Mouse (Mus musculus) CH12.LX (cell line): Measurements from ENCODE around the gene Cers6. TPM values are rescaled to one million over a fixed set of nuclear protein-coding genes. Genes with fewer than 3 reads are reported as not detected.
A peak's percentile ranks its signal among the peaks of the same experiment; 100 is the strongest.

Experiments used
- DNase-seq: peaks from one replicate; pipeline ENCODE4 v3.0.0-alpha.2; 2013; ENCODE audit errors: extremely low read depth
- H3K27ac ChIP-seq: 2 replicates; pipeline ENCODE4 v1.5.1; 2012; ENCODE audit warnings: low read depth, mild to moderate bottlenecking, control low read depth, moderate library complexity; ENCODE audit not compliant: insufficient read depth
- H3K27me3 ChIP-seq: replicated peaks from 2 replicates; pipeline ENCODE3; 2012; ENCODE audit warnings: inconsistent platforms
- H3K36me3 ChIP-seq, 2 experiments: replicated peaks in 1 of 2; 2 replicates each; pipeline versions ENCODE3 to v1.6.1; 2012; ENCODE audit warnings: inconsistent platforms in 1 of 2, low read length in 1 of 2, mild to moderate bottlenecking in 1 of 2, mixed read lengths in 1 of 2, moderate library complexity in 1 of 2; ENCODE audit not compliant: control insufficient read depth in 1 of 2, insufficient read depth in 1 of 2
- H3K4me1 ChIP-seq, 2 experiments: 2 replicates each; pipeline ENCODE4 v1.6.1; 2012; ENCODE audit warnings: inconsistent platforms in 1 of 2, moderate library complexity in 1 of 2; ENCODE audit not compliant: insufficient read depth in 2 of 2, control insufficient read depth in 1 of 2
- H3K4me2 ChIP-seq: 2 replicates; pipeline ENCODE4 v1.6.1; 2012; ENCODE audit warnings: low read depth, mild to moderate bottlenecking, control low read depth; ENCODE audit not compliant: poor library complexity, insufficient read depth, severe bottlenecking
- H3K4me3 ChIP-seq, 3 experiments: fragments of 150-350 bp in 1 of 3; sonication (generic) in 1 of 3; replicated peaks in 1 of 3; 2 replicates each; pipeline versions ENCODE3 to v1.5.1; 2011 to 2012; ENCODE audit warnings: low read depth in 2 of 3, low read length in 2 of 3, mild to moderate bottlenecking in 2 of 3, moderate library complexity in 2 of 3, control low read depth in 1 of 3, improper control_type of control experiment in 1 of 3, inconsistent platforms in 1 of 3, mixed read lengths in 1 of 3; ENCODE audit not compliant: poor library complexity in 1 of 3
- H3K79me2 ChIP-seq: replicated peaks from 2 replicates; pipeline ENCODE4 v1.6.1; 2012; ENCODE audit warnings: mild to moderate bottlenecking, moderate library complexity; ENCODE audit not compliant: control insufficient read depth, poor library complexity, insufficient read depth, severe bottlenecking; ENCODE audit errors: extremely low read depth
- H3K9ac ChIP-seq: 2 replicates; pipeline ENCODE4 v1.6.1; 2012; ENCODE audit warnings: low read depth, mild to moderate bottlenecking, control low read depth, moderate library complexity; ENCODE audit not compliant: insufficient read depth
- H3K9me3 ChIP-seq: replicated peaks from 2 replicates; pipeline ENCODE3; 2012; ENCODE audit warnings: low read length, inconsistent platforms, mixed read lengths
- BHLHE40 ChIP-seq: IDR thresholded peaks from 2 replicates; pipeline ENCODE4 v1.6.1; 2011; ENCODE audit warnings: mild to moderate bottlenecking, low read depth, low read length, improper control_type of control experiment
- CTCF ChIP-seq, 2 experiments: IDR thresholded peaks in 1 of 2; conservative IDR thresholded peaks in 1 of 2; 2 replicates each; pipeline ENCODE4 v1.5.1; 2011 to 2012; ENCODE audit warnings: low read depth in 2 of 2, low read length in 2 of 2, improper control_type of control experiment in 1 of 2, inconsistent platforms in 1 of 2, mild to moderate bottlenecking in 1 of 2, moderate library complexity in 1 of 2
- E2F4 ChIP-seq: IDR thresholded peaks from 2 replicates; pipeline ENCODE4 v1.6.1; 2011; ENCODE audit warnings: low read depth, low read length, improper control_type of control experiment; ENCODE audit not compliant: insufficient replicate concordance
- ELF1 ChIP-seq: IDR thresholded peaks from 2 replicates; pipeline ENCODE4 v1.6.1; 2014; ENCODE audit warnings: low read depth, mild to moderate bottlenecking, inconsistent platforms, low read length, improper control_type of control experiment
- HCFC1 ChIP-seq: IDR thresholded peaks from 2 replicates; pipeline ENCODE4 v1.6.1; 2012; ENCODE audit warnings: low read depth, mild to moderate bottlenecking, inconsistent platforms, low read length, improper control_type of control experiment
- JUN ChIP-seq: IDR thresholded peaks from 2 replicates; pipeline ENCODE4 v1.6.1; 2011; ENCODE audit warnings: low read depth, mild to moderate bottlenecking, low read length, improper control_type of control experiment, moderate library complexity; ENCODE audit not compliant: insufficient read depth
- KAT2A ChIP-seq: IDR thresholded peaks from 2 replicates; pipeline ENCODE4 v1.6.1; 2012; ENCODE audit warnings: low read length, improper control_type of control experiment, inconsistent platforms; ENCODE audit not compliant: insufficient replicate concordance
- MAFK ChIP-seq: IDR thresholded peaks from 2 replicates; pipeline ENCODE4 v1.6.1; 2011; ENCODE audit warnings: low read length, improper control_type of control experiment; ENCODE audit not compliant: insufficient replicate concordance
- MAZ ChIP-seq: IDR thresholded peaks from 2 replicates; pipeline ENCODE4 v1.6.1; 2012; ENCODE audit warnings: low read depth, mild to moderate bottlenecking, inconsistent platforms, low read length, improper control_type of control experiment, moderate library complexity
- MEF2A ChIP-seq: IDR thresholded peaks from 2 replicates; pipeline ENCODE4 v1.6.1; 2014; ENCODE audit warnings: low read depth, mild to moderate bottlenecking, inconsistent platforms, low read length, improper control_type of control experiment, borderline replicate concordance
- MXI1 ChIP-seq: IDR thresholded peaks from 2 replicates; pipeline ENCODE4 v1.6.1; 2011; ENCODE audit warnings: mild to moderate bottlenecking, low read depth, low read length, improper control_type of control experiment
- NRF1 ChIP-seq: IDR thresholded peaks from 2 replicates; pipeline ENCODE4 v1.6.1; 2014; ENCODE audit warnings: low read depth, mild to moderate bottlenecking, inconsistent platforms, low read length, improper control_type of control experiment, moderate library complexity
- PAX5 ChIP-seq: IDR thresholded peaks from 2 replicates; pipeline ENCODE4 v1.6.1; 2012; ENCODE audit warnings: low read length, inconsistent platforms, mixed read lengths
- RAD21 ChIP-seq: IDR thresholded peaks from 2 replicates; pipeline ENCODE4 v1.6.1; 2011; ENCODE audit warnings: low read depth, mild to moderate bottlenecking, low read length, improper control_type of control experiment, moderate library complexity
- SIN3A ChIP-seq: IDR thresholded peaks from 2 replicates; pipeline ENCODE4 v1.6.1; 2012; ENCODE audit warnings: low read length, improper control_type of control experiment, inconsistent platforms
- SMC3 ChIP-seq: IDR thresholded peaks from 2 replicates; pipeline ENCODE4 v1.6.1; 2011; ENCODE audit warnings: low read depth, low read length, improper control_type of control experiment
- TBP ChIP-seq: conservative IDR thresholded peaks from 2 replicates; pipeline ENCODE4 v1.6.1; 2011; ENCODE audit warnings: low read depth, low read length, improper control_type of control experiment
- UBTF ChIP-seq: IDR thresholded peaks from 2 replicates; pipeline ENCODE4 v1.6.1; 2012; ENCODE audit warnings: low read depth, mild to moderate bottlenecking, inconsistent platforms, low read length, improper control_type of control experiment, moderate library complexity
- USF2 ChIP-seq: conservative IDR thresholded peaks from 2 replicates; pipeline ENCODE4 v1.6.1; 2011; ENCODE audit warnings: low read depth, low read length, improper control_type of control experiment
- ZNF384 ChIP-seq: IDR thresholded peaks from 2 replicates; pipeline ENCODE4 v1.6.1; 2012; ENCODE audit warnings: low read depth, low read length, improper control_type of control experiment, inconsistent platforms
- dilution Hi-C: fragments of 300-500 bp; cut with MboI; formaldehyde crosslinking; loops from 2 replicates; pipeline ENCODE4 v1.14.3; 2020; ENCODE audit warnings: low sequenced_read_pairs; ENCODE audit not compliant: extremely low pct_unique_long_range_greater_than_20kb, extremely low pct_ligation_motif_present
- in situ Hi-C: fragments of 300-500 bp; cut with MboI; formaldehyde crosslinking; loops from 3 replicates; pipeline ENCODE4 v1.14.3; 2019; ENCODE audit warnings: low sequenced_read_pairs, low pct_ligation_motif_present, low pct_unique_long_range_greater_than_20kb, mixed read lengths
- polyA plus RNA-seq: library from polyadenylated mRNA; unstranded; fragments of >175 nt; gene quantifications from 2 replicates; pipeline ENCODE4 v1.2.1, GENCODE M21; 2012; ENCODE audit warnings: low read depth; ENCODE audit not compliant: insufficient read length
- total RNA-seq, 2 experiments: library from RNA; depleted of rRNA; stranded (reverse); fragments of 300-350 nt in 1 of 2; fragments of >200 nt in 1 of 2; gene quantifications; 2 replicates each; pipeline ENCODE4 v1.2.3; 2012 to 2014

Cers6 gene
- total and polyA plus RNA-seq, 3 experiments, result not detected

GRCm38 (mm10) chr2:69099147-69099546 lies 237.9 kb downstream of the Cers6 start:
- no peak overlapping the region for H3K4me3 ChIP-seq
- in situ Hi-C loops, result no loop called here
- dilution Hi-C loops, result no loop called here
- H3K27ac ChIP-seq, result no peak overlapping the region
- H3K79me2 ChIP-seq, result no peaks in the 10 kb centered on the region
- H3K36me3 ChIP-seq, result no peaks in the 10 kb centered on the region
- no peak overlapping the region for H3K4me2 ChIP-seq
- no peaks in the 10 kb centered on the region for H3K4me1 ChIP-seq
- no peaks in the 10 kb centered on the region for H3K27me3 ChIP-seq
- no peak overlapping the region for H3K9ac ChIP-seq
- no peak for TF ChIP-seq UBTF
- no peak for TF ChIP-seq TBP
- TF ChIP-seq NRF1, result no peak
- no peak for TF ChIP-seq E2F4
- TF ChIP-seq USF2, result no peak
- TF ChIP-seq BHLHE40, result no peak
- TF ChIP-seq JUN, result no peak
- no peak for TF ChIP-seq SIN3A
- TF ChIP-seq SMC3, result no peak
- no peak for TF ChIP-seq MEF2A
- TF ChIP-seq ZNF384, result no peak
- TF ChIP-seq HCFC1, result no peak
- TF ChIP-seq MAFK, result no peak
- no peak for DNase-seq
- no peaks in the 10 kb centered on the region for H3K9me3 ChIP-seq

- no peak overlapping the region for H3K4me2 ChIP-seq
- TF ChIP-seq ELF1 (no peak), CTCF (conservative IDR thresholded peaks at IDR 0.05 in 1 of 2, IDR thresholded peaks at IDR 0.05 in 1 of 2; ENCODE audit: low read depth in 2 of 2, low read length in 2 of 2) (peak in 1 of 2 experiments; percentile 83; a peak in 2 of 4 replicates), RAD21 (peak; percentile 89), ZNF384 (peak; percentile 69), MXI1 (peak; percentile 49; the same call in 1 of the 2 replicates), HCFC1 (no peak), KAT2A (no peak), NRF1 (peak; percentile 71), SMC3 (peak; percentile 68), PAX5 (no peak), E2F4 (no peak), MAZ (no peak)
- TF ChIP-seq, all 38 proteins: peak for 6
- dilution Hi-C loops, result no loop called here
- peak; percentile 34 for DNase-seq
- Histone ChIP-seq H3K27ac (no peak overlapping the region), H3K27me3 (no peaks in the 10 kb centered on the region), H3K4me1 (no peaks in the 10 kb centered on the region), H3K36me3 (no peaks in the 10 kb centered on the region), H3K79me2 (no peaks in the 10 kb centered on the region), H3K9me3 (no peaks in the 10 kb centered on the region), H3K9ac (no peak overlapping the region), H3K4me3 (no peak overlapping the region)
- in situ Hi-C loops, result no loop called here
These were observed 239.5 kb downstream of the Cers6 start for GRCm38 (mm10) chr2:69100706-69101105.
